Mouse (Mus musculus): ENCODE measurements around the gene Chrm3.

DNA sequence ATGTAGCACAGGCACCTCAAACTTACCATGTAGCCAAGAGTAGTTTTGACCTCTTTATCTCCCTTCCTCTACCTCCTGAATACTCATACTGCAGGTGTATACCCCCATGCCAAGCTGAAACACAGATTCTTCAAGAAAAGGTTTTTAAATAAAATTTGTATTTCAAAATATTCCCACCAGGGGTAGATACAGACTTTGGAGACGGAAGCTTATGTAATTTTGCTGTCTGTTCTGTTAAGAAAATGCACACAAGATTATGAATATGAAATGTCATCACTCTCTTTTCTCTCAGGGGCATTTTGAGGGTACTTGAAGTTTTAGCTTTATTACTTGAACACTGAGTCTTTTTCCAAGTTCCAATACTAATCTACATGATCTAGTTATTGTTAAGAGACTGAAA, 469.6 kb downstream of the Chrm3 start:
- TF ChIP-seq E2F4 (IDR thresholded peaks at IDR 0.05; ENCODE audit: insufficient read depth) (no peak), MAX (IDR thresholded peaks at IDR 0.05; ENCODE audit: low read depth) (no peak)

All from myocyte (in vitro differentiated cells).